Mouse (Mus musculus): ENCODE measurements around the gene Ipo4. TPM values are rescaled to one million over a fixed set of nuclear protein-coding genes. Genes with fewer than 3 reads are reported as not detected.

Gene Ipo4
- total RNA-seq, 1 experiment from 2014 or later = 14.3 TPM

DNA sequence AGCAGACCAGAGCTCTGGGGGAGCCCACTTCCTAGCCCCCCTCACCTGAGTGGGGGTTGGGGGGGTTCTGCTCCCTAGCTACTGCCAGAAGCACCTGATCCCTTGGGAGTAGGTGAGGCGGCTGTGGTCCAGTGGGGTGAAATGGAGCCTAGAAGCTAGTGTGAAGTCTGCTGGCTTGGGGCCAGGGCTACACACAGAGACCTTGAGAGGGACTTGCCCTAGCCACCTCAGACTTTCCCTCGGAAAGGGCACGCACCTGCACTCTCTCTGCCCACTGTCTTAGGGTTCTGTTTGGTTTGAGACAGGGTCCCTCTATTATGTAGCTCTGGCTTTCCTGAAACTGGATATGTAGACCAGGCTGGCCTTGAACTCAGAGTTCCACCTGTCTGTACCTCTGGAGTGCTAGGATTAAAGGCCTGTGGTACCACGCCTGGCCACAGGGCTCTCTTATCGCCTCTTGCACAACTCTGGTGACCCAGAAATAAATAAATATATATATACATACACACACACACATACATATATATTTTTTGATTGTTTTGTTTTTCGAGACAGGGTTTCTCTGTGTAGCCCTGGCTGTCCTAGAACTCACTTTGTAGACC lies 57.0 kb downstream of the Ipo4 start:
- peak; percentile 9 to 15; a peak in 2 of 4 replicates for ATAC-seq (replicated peaks in 1 of 2; ENCODE audit: insufficient read depth in 1 of 2, low FRiP score in 2 of 2, low TSS enrichment in 1 of 2, low read depth in 1 of 2, poor library complexity in 2 of 2, severe bottlenecking in 2 of 2)

GRCm38 (mm10) chr14:55577871-55578667 lies 57.7 kb downstream of the Ipo4 start, which contains the start of gene Psme1:
TSS of gene Psme1 (plus strand) at chr14:55578123.
- peak; percentile 86 to 92 for ATAC-seq (replicated peaks in 1 of 2; ENCODE audit: insufficient read depth in 1 of 2, low FRiP score in 2 of 2, low TSS enrichment in 1 of 2, low read depth in 1 of 2, poor library complexity in 2 of 2, severe bottlenecking in 2 of 2)

DNA sequence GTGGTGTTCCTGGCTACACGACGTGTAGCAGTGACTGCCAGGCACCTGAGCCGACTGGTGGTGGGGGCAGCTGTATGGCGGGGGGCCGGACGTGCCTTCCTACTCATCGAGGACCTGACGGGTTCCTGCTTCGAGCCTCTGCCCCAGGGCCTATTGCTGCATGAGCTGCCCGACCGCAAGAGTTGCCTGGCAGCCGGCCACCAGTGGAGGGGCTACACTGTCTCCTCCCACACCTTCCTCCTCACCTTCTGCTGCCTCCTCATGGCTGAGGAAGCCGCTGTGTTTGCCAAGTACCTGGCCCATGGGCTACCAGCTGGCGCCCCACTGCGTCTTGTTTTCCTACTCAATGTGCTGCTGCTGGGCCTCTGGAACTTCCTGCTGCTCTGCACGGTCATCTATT lies 59.4 kb downstream of the Ipo4 start:
- ATAC-seq (replicated peaks in 1 of 2; ENCODE audit: insufficient read depth in 1 of 2, low FRiP score in 2 of 2, low TSS enrichment in 1 of 2, low read depth in 1 of 2, poor library complexity in 2 of 2, severe bottlenecking in 2 of 2) = peak in 1 of 2 experiments; percentile 47; a peak in 1 of 4 replicates

- ATAC-seq (replicated peaks in 1 of 2; ENCODE audit: insufficient read depth in 1 of 2, low FRiP score in 2 of 2, low TSS enrichment in 1 of 2, low read depth in 1 of 2, poor library complexity in 2 of 2, severe bottlenecking in 2 of 2) = no peak
Observed at GRCm38 (mm10) chr14:55575711-55576110, 60.0 kb downstream of the Ipo4 start.

Other genes starting within 250 kb of the Ipo4 start
- 68.5 and 99.2 TPM in 2 replicates for gene Dhrs4, start 157.2 kb downstream of the Ipo4 start, total RNA-seq (2017)
- gene Carmil3, start 145.3 kb downstream of the Ipo4 start, total RNA-seq (2017) = 2.3 and 2.7 TPM in 2 replicates
- not detected in 2 replicates for gene Cpne6, start 125.5 kb downstream of the Ipo4 start, total RNA-seq (2017)
- gene Nrl, start 111.0 kb downstream of the Ipo4 start, total RNA-seq (2017) = not detected in 2 replicates
- gene Pck2, start 95.7 kb downstream of the Ipo4 start, total RNA-seq (2017) = 50.8 and 58.0 TPM in 2 replicates
- gene Dcaf11, start 76.0 kb downstream of the Ipo4 start, total RNA-seq (2017) = 47.6 and 53.3 TPM in 2 replicates
- gene A730061H03Rik, start 75.6 kb downstream of the Ipo4 start, total RNA-seq (2017) = 3.4 TPM in 1 of 2 replicates, not detected in the other
- gene Fitm1, start 60.3 kb downstream of the Ipo4 start, total RNA-seq (2017) = not detected in 2 replicates
- 367 and 390 TPM in 2 replicates for gene Psme1, start 57.8 kb downstream of the Ipo4 start, total RNA-seq (2017)
- 8.5 and 8.9 TPM in 2 replicates for gene Emc9, start 50.7 kb downstream of the Ipo4 start, total RNA-seq (2017)
- gene Psme2, start 44.8 kb downstream of the Ipo4 start, total RNA-seq (2017) = 189 and 244 TPM in 2 replicates
- gene Rnf31, start 44.2 kb downstream of the Ipo4 start, total RNA-seq (2017) = 11.5 and 19.8 TPM in 2 replicates
- gene Irf9, start 32.4 kb downstream of the Ipo4 start, total RNA-seq (2017) = 61.3 and 91.7 TPM in 2 replicates
- gene Rec8, start 17.9 kb downstream of the Ipo4 start, total RNA-seq (2017) = 15.4 and 17.9 TPM in 2 replicates
- gene Gm49378, start 1.9 kb upstream of the Ipo4 start, total RNA-seq (2017) = 1.8 and 8.2 TPM in 2 replicates
- gene Tm9sf1, start 7.8 kb upstream of the Ipo4 start, total RNA-seq (2017) = 48.5 and 55.1 TPM in 2 replicates
- 0.40 and 0.94 TPM in 2 replicates for gene Tssk4, start 14.2 kb upstream of the Ipo4 start, total RNA-seq (2017)
- gene Mdp1, start 24.6 kb upstream of the Ipo4 start, total RNA-seq (2017) = 29.1 and 31.1 TPM in 2 replicates
- gene Gmpr2, start 36.0 kb upstream of the Ipo4 start, total RNA-seq (2017) = 30.7 and 38.3 TPM in 2 replicates
- gene Nedd8, start 36.2 kb upstream of the Ipo4 start, total RNA-seq (2017) = 209 and 317 TPM in 2 replicates
- gene Tinf2, start 45.9 kb upstream of the Ipo4 start, total RNA-seq (2017) = 27.3 and 34.1 TPM in 2 replicates
- 1.3 and 5.8 TPM in 2 replicates for gene Tgm1, start 78.0 kb upstream of the Ipo4 start, total RNA-seq (2017)
- gene Rabggta, start 86.3 kb upstream of the Ipo4 start, total RNA-seq (2017) = 17.2 and 17.9 TPM in 2 replicates
- 25.3 TPM in 2 replicates for gene Dhrs1, start 109.7 kb upstream of the Ipo4 start, total RNA-seq (2017)
- 16.6 and 20.9 TPM in 2 replicates for gene Nop9, start 109.7 kb upstream of the Ipo4 start, total RNA-seq (2017)
- gene Cideb, start 122.5 kb upstream of the Ipo4 start, total RNA-seq (2017) = not detected in 2 replicates
- 0.60 and 0.63 TPM in 2 replicates for gene Ltb4r2, start 125.5 kb upstream of the Ipo4 start, total RNA-seq (2017)
- 4.0 and 11.2 TPM in 2 replicates for gene Ltb4r1, start 130.0 kb upstream of the Ipo4 start, total RNA-seq (2017)
- gene Adcy4, start 148.1 kb upstream of the Ipo4 start, total RNA-seq (2017) = 1.0 and 2.2 TPM in 2 replicates
- gene Ripk3, start 152.9 kb upstream of the Ipo4 start, total RNA-seq (2017) = 23.8 and 47.9 TPM in 2 replicates
- 0.31 and 0.35 TPM in 2 replicates for gene Nfatc4, start 187.2 kb upstream of the Ipo4 start, total RNA-seq (2017)
- 13.0 and 13.1 TPM in 2 replicates for gene Nynrin, start 218.1 kb upstream of the Ipo4 start, total RNA-seq (2017)
- gene Cbln3, start 248.4 kb upstream of the Ipo4 start, total RNA-seq (2017) = 0.05 TPM in 1 of 2 replicates, not detected in the other
- gene Khnyn, start 249.0 kb upstream of the Ipo4 start, total RNA-seq (2017) = 40.6 and 50.5 TPM in 2 replicates

All from hematopoietic stem cell, adult 5-6 weeks (primary cell).